Mouse (Mus musculus): ENCODE measurements around the gene Tmem174. TPM values are rescaled to one million over a fixed set of nuclear protein-coding genes. Genes with fewer than 3 reads are reported as not detected.

The Tmem174 gene
- polyA plus RNA-seq, 1 experiment: 0.19 TPM

DNA sequence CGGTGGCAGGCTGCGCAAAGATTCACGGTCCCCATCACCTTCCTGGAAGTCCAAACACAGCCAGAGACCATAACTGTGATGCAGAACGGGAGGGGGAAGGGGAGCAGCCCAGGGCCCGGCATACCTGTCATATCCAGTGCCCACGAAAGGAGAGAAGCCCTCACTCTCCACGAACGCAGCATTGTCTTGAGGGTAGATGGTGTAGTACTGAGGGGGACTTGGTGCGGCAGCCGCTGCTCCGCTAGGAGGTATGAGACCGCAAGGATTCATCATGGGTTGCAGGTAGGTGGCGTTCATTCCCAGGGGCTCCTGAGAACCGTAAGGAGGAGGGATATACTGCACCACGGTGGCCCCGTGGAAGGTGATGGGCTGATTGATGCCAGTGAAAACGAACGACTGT lies 639 bp downstream of the Tmem174 start:
- Histone ChIP-seq H3K27ac (ENCODE audit: insufficient read depth, low read length) (no peak overlapping the region), H3K4me3 (ENCODE audit: insufficient read depth, low read length) (no peak overlapping the region), H3K4me1 (ENCODE audit: control insufficient read depth, insufficient read depth, low read length) (peaks cover 2% of the 10 kb centered on the region; the same call in 1 of the 2 replicates)
- no peak for TF ChIP-seq CTCF (IDR thresholded peaks at IDR 0.05; ENCODE audit: extremely low read depth, insufficient read depth, low read length)
- TF ChIP-seq POLR2A (IDR thresholded peaks at IDR 0.05; ENCODE audit: extremely low read depth, insufficient read depth, low read length): no peak

DNA sequence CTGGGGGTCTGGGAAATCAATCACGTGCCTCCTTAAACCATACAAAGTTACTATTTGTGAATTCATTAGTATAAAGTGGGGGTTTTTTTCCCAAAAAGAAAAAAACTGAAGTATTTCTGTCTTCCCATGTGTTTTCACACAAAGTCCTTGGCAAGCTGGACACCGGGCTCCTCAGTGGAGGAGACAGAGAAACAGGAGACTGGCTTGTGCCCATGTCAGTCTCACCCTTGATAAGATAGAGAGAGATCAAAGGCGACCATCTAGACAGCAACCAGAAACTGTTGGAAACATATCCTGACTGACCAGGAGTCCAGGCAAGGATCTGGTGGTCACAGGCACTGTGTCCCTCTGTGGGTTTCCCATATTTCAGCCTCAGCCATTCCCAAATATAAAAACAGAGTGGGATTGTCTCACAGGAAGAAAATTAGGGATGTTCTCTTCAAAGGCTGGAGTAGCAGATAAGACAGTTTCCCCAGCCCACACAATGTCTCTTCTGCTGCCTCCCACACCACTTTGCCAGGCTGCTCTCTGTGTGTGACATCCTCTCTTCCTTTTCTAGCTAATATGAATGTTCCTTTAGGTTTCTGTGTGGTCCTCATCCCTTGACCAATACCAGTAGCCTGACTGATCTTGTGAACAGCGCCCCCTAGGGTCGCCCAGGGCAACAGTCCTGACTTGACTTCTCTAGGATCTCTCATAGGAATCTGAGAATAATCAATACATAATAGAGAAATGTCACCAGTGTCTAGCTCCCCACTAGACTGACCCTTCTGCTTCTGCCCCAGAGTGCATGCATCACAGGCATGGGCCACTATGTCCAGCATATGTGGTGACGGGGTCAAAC lies 3.3 kb downstream of the Tmem174 start:
- TF ChIP-seq CTCF (IDR thresholded peaks at IDR 0.05; ENCODE audit: extremely low read depth, insufficient read depth, low read length): 0 out of 2 replicates have a peak, but pooled peaks have one; percentile 15
- TF ChIP-seq POLR2A (IDR thresholded peaks at IDR 0.05; ENCODE audit: extremely low read depth, insufficient read depth, low read length): no peak
- no peak overlapping the region for H3K27ac ChIP-seq (ENCODE audit: insufficient read depth, low read length)
- H3K4me1 ChIP-seq (ENCODE audit: control insufficient read depth, insufficient read depth, low read length): peaks cover 2% of the 10 kb centered on the region; the same call in 1 of the 2 replicates
- H3K4me3 ChIP-seq (ENCODE audit: insufficient read depth, low read length): no peak overlapping the region

DNA sequence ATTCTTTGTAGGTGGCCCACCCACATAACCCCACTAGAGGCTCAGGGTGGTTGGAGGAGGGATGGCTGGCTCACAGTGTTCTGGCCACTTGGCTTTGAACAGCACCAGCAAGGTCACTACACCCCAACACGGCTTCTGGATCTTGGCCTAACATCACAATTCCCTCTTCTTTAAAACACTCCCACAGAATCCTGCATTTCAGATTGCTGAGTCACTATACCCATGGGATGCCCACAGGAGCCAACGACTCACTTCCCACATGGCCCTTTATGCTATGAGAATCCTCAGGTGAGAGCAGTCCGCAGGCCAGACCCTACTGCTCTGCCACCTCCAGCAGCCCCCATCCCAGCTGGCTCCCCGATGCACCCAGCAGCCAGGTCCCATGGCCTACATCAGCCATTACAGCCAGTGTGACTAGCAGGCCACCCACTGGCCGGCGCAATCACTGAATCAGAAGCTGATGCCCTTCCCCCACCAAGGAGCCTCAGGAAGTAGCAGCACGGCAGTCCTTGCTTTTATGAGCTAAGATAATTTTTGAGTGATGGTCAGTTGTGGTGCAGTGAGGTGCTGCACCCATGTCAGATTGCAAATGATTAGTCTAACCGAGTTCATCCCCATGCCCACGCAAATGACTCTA lies 4.8 kb downstream of the Tmem174 start:
- Histone ChIP-seq H3K4me3 (ENCODE audit: insufficient read depth, low read length) (no peak overlapping the region), H3K27ac (ENCODE audit: insufficient read depth, low read length) (no peak overlapping the region), H3K4me1 (ENCODE audit: control insufficient read depth, insufficient read depth, low read length) (peaks cover 2% of the 10 kb centered on the region; the same call in 1 of the 2 replicates)
- TF ChIP-seq CTCF (IDR thresholded peaks at IDR 0.05; ENCODE audit: extremely low read depth, insufficient read depth, low read length) (no peak), POLR2A (IDR thresholded peaks at IDR 0.05; ENCODE audit: extremely low read depth, insufficient read depth, low read length) (no peak)

DNA sequence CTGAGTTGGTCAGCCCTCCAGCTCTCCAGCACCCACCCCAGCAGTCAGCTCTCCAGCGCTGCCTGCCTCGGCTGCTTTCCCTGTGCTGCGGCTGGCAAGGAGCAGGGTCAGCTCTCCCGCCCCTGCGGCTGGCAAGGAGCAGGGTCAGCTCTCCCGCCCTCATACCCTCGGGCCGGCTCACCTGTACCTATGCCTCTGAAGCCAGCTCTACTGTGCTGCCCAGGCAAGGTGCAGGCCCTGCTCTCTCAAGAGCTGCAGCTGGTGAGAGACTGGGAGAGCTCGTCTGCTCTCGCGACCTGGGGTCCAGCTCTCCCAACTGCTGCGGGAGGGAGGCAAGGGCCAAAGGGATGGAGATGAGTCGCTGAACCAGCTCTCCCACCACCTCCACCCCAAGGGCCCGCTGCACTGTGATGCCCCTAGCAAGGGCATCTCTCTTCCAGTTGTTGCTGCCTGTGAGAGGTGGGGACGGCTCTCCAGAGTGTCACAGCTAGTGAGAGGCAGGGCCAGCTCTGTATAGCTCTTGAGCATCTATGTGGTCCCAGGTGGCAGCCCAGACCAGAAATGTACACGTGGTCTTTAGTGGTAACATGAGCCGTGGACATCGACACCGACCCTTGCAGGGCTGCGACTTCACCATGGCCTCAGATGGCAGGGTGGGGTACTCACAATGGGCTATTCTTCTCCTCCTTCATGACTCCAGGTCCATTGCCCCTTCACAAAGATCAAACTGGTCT lies 5.9 kb downstream of the Tmem174 start:
- TF ChIP-seq CTCF (IDR thresholded peaks at IDR 0.05; ENCODE audit: extremely low read depth, insufficient read depth, low read length): no peak
- no peak for TF ChIP-seq POLR2A (IDR thresholded peaks at IDR 0.05; ENCODE audit: extremely low read depth, insufficient read depth, low read length)
- Histone ChIP-seq H3K4me3 (ENCODE audit: insufficient read depth, low read length) (no peak overlapping the region), H3K27ac (ENCODE audit: insufficient read depth, low read length) (no peak overlapping the region), H3K4me1 (ENCODE audit: control insufficient read depth, insufficient read depth, low read length) (peaks cover 2% of the 10 kb centered on the region; the same call in 1 of the 2 replicates)

DNA sequence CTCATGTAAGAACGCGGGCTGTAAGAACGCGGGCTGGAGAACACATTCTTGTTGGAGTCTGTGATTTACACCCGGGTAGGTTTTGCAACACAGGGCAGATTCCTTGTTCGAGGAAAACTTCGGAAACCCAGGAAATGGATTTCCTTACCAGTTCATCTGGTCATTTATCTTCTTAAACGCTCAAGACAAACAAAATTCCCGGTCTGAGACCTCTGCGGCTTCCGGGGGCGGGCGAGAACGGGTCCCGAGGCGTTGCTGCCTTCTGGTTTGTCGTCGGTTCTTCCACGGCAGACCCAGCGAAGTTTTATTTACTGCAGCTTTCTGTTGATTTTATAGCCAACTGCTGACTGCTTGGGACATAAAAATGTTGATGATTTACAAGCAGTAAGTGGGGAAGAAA lies 10.5 kb downstream of the Tmem174 start:
- TF ChIP-seq CTCF (IDR thresholded peaks at IDR 0.05; ENCODE audit: extremely low read depth, insufficient read depth, low read length) (no peak), POLR2A (IDR thresholded peaks at IDR 0.05; ENCODE audit: extremely low read depth, insufficient read depth, low read length) (no peak)
- Histone ChIP-seq H3K27ac (ENCODE audit: insufficient read depth, low read length) (no peak overlapping the region), H3K4me3 (ENCODE audit: insufficient read depth, low read length) (no peak overlapping the region), H3K4me1 (ENCODE audit: control insufficient read depth, insufficient read depth, low read length) (no peaks in the 10 kb centered on the region)

DNA sequence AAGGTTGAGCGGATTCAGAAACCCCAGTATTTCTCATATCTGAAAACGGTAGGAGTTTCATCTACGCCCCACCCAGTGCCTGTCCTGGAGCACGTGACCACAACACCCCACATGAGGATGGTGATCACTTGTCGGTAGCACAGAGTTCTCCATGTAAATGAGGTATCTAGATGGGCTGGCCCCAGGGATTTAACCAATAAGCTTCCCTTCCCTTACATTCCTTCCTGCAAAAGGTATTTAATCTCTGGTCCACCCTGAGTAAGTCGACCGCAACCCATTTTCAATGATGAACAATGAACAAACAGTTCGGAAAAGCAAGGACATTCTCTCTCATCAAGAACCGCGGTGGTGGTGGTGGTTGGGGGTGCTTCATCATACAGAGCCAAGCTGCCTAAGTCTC lies 12.7 kb downstream of the Tmem174 start:
- no peaks in the 10 kb centered on the region for H3K4me1 ChIP-seq (ENCODE audit: control insufficient read depth, insufficient read depth, low read length)
- no peak overlapping the region for H3K4me3 ChIP-seq (ENCODE audit: insufficient read depth, low read length)
- H3K27ac ChIP-seq (ENCODE audit: insufficient read depth, low read length): no peak overlapping the region
- no peak for TF ChIP-seq CTCF (IDR thresholded peaks at IDR 0.05; ENCODE audit: extremely low read depth, insufficient read depth, low read length)
- no peak for TF ChIP-seq POLR2A (IDR thresholded peaks at IDR 0.05; ENCODE audit: extremely low read depth, insufficient read depth, low read length)

DNA sequence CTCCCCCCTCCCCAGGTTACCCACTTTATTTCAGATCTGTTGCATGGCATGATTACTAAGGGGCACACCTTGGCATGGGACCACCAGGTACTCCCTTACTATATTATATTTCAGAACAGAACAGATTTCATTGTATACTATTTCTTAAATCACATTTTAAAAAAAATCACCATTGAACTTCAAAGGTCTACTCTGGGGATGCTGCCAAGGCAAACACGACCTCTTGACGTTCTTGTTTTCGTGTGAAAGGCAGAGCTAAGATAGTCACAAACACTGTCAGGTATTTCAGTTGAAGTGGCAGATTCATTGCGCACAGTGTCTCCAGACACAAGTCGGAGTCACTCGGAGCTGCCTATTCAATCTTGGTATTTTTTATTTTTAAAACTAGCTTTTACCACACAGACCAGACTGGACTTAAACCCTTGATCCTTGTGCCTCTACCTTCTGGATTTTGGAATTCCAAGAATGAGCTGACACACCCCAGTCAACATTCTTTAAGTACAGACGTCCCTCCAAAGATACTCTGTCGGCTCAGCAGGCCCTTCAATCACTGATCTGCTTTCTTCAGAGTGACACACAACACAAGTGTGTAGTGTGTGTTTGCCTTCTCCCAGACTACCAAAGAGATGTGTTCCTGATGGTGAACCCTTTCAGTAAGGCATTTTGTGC lies 14.2 kb downstream of the Tmem174 start:
- Histone ChIP-seq H3K4me3 (ENCODE audit: insufficient read depth, low read length) (no peak overlapping the region), H3K4me1 (ENCODE audit: control insufficient read depth, insufficient read depth, low read length) (no peaks in the 10 kb centered on the region), H3K27ac (ENCODE audit: insufficient read depth, low read length) (no peak overlapping the region)
- TF ChIP-seq CTCF (IDR thresholded peaks at IDR 0.05; ENCODE audit: extremely low read depth, insufficient read depth, low read length): no peak
- TF ChIP-seq POLR2A (IDR thresholded peaks at IDR 0.05; ENCODE audit: extremely low read depth, insufficient read depth, low read length): no peak

DNA sequence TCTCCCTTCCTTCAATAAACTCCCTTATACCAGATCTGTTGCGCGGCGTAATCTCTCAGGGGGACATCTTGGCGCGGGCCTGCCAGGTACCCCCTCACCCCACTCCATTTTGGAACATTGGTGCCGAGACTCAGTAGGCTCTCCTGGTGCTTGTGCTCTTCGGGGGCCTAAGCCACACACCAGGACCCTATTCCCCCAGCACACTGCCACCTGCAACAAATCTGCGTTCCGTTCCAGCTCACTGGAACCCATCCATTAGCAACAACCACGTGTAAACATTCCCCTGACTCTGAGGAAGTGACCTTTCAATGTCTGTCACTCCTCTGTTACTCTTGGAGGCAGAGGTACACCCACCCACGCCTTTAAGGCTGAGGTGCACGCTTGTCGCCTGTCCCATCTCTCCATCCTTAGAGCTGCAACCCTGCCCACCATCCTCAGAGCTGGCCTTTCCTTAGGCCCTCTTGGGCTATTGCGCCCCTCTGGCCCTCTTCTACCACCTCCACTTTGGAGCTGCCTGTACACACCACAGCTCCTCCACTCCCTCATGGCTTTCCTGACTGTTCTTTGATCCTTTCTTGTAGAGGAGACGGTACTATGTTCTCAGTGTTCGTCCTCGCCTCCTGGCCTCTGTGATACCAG lies 19.7 kb downstream of the Tmem174 start:
- Histone ChIP-seq H3K4me3 (ENCODE audit: insufficient read depth, low read length) (no peak overlapping the region), H3K4me1 (ENCODE audit: control insufficient read depth, insufficient read depth, low read length) (no peaks in the 10 kb centered on the region), H3K27ac (ENCODE audit: insufficient read depth, low read length) (no peak overlapping the region)
- TF ChIP-seq CTCF (IDR thresholded peaks at IDR 0.05; ENCODE audit: extremely low read depth, insufficient read depth, low read length): no peak
- TF ChIP-seq POLR2A (IDR thresholded peaks at IDR 0.05; ENCODE audit: extremely low read depth, insufficient read depth, low read length): no peak

All from cortical plate, adult 2 months (tissue).